Mouse (Mus musculus): Measurements from ENCODE around the gene Sh2d5. TPM values are rescaled to one million over a fixed set of nuclear protein-coding genes. Genes with fewer than 3 reads are reported as not detected.

Gene Sh2d5
- polyA plus RNA-seq, 1 experiment from 2014 or later: 0.61 TPM

Other genes starting within 250 kb of the Sh2d5 start
- 155 and 173 TPM in 2 replicates for gene Hp1bp3, start 34.1 kb upstream of the Sh2d5 start, polyA plus RNA-seq (2015; fragmentation: Nextera tagmentation; extraction: Ambion mirVana)
- 0.60 and 0.78 TPM in 2 replicates for gene Kif17, start within 50 bp of the Sh2d5 start, polyA plus RNA-seq (2015; fragmentation: Nextera tagmentation; extraction: Ambion mirVana)
- gene Ddost, start 54.3 kb downstream of the Sh2d5 start, polyA plus RNA-seq (2015; fragmentation: Nextera tagmentation; extraction: Ambion mirVana): 196 and 200 TPM in 2 replicates
- 74.3 and 98.4 TPM in 2 replicates for gene Pink1, start 75.9 kb downstream of the Sh2d5 start, polyA plus RNA-seq (2015; fragmentation: Nextera tagmentation; extraction: Ambion mirVana)
- 0.36 and 0.55 TPM in 2 replicates for gene Cda, start 117.6 kb downstream of the Sh2d5 start, polyA plus RNA-seq (2015; fragmentation: Nextera tagmentation; extraction: Ambion mirVana)
- 0.14 and 0.26 TPM in 2 replicates for gene Fam43b, start 146.1 kb downstream of the Sh2d5 start, polyA plus RNA-seq (2015; fragmentation: Nextera tagmentation; extraction: Ambion mirVana)
- 13.7 and 17.7 TPM in 2 replicates for gene Mul1, start 184.3 kb downstream of the Sh2d5 start, polyA plus RNA-seq (2015; fragmentation: Nextera tagmentation; extraction: Ambion mirVana)
- gene Camk2n1, start 203.9 kb downstream of the Sh2d5 start, polyA plus RNA-seq (2015; fragmentation: Nextera tagmentation; extraction: Ambion mirVana): 0.36 and 0.47 TPM in 2 replicates

All from thymus, postnatal 0 days (tissue).